Mouse (Mus musculus) heart, embryonic 15.5 days (tissue): ENCODE measurements around the gene Ercc8. TPM values are rescaled to one million over a fixed set of nuclear protein-coding genes. Genes with fewer than 3 reads are reported as not detected.

Source experiments
- ATAC-seq: fragments of 200-750 bp; cut with Nextera tagmentation; replicated peaks from 2 replicates; pipeline ENCODE4 v1.8.0; 2017; ENCODE audit warnings: low read depth, moderate TSS enrichment; ENCODE audit not compliant: insufficient number of reproducible peaks, insufficient read depth, low FRiP score
- H3K27ac ChIP-seq: fragments of 300-500 bp; sonication (generic); 2 replicates; pipeline ENCODE4 v1.5.1; 2015; ENCODE audit warnings: mild to moderate bottlenecking, inconsistent platforms
- H3K27me3 ChIP-seq: fragments of 300-500 bp; sonication (generic); 2 replicates; pipeline ENCODE4 v1.6.1; 2015; ENCODE audit warnings: inconsistent platforms
- H3K36me3 ChIP-seq: fragments of 300-500 bp; sonication (generic); 2 replicates; pipeline ENCODE4 v1.6.1; 2015; ENCODE audit warnings: mild to moderate bottlenecking, inconsistent platforms
- H3K4me1 ChIP-seq: fragments of 300-500 bp; sonication (generic); replicated peaks from 2 replicates; pipeline ENCODE4 v1.6.1; 2015; ENCODE audit warnings: inconsistent platforms
- H3K4me2 ChIP-seq: fragments of 300-500 bp; sonication (generic); 2 replicates; pipeline ENCODE4 v1.6.1; 2015; ENCODE audit warnings: inconsistent platforms, mild to moderate bottlenecking, moderate library complexity
- H3K4me3 ChIP-seq: fragments of 300-500 bp; sonication (generic); 2 replicates; pipeline ENCODE4 v1.5.1; 2015; ENCODE audit warnings: mild to moderate bottlenecking, inconsistent platforms
- H3K9ac ChIP-seq: fragments of 300-500 bp; sonication (generic); 2 replicates; pipeline ENCODE4 v1.6.1; 2015; ENCODE audit warnings: mild to moderate bottlenecking, inconsistent platforms
- H3K9me3 ChIP-seq: fragments of 300-500 bp; sonication (generic); replicated peaks from 2 replicates; pipeline ENCODE4 v1.6.1; 2016; ENCODE audit warnings: inconsistent platforms
- whole genome bisulfite sequencing: fragments of 180-500 bp; shearing (Covaris S2); methylation state at CpG from one replicate; pipeline ENCODE4 v1.1.7; 2015; ENCODE audit warnings: mixed read lengths; 5-methylcytosine and 5-hydroxymethylcytosine counted together
- polyA plus RNA-seq: library from polyadenylated mRNA; unstranded; fragments of >200 nt; fragmentation: Nextera tagmentation; extraction: Ambion mirVana; gene quantifications from 2 replicates; pipeline ENCODE4 v1.2.1, GENCODE M21; 2015

The Ercc8 gene
- polyA plus RNA-seq, 1 experiment from 2014 or later, result 9.3 TPM

GRCm38 (mm10) chr13:108229634-108230330 is 71.3 kb downstream of the Ercc8 start:
- WGBS, result 76% methylated on average over 6 of the region's 6 CpGs
- no peak overlapping the region for H3K9ac ChIP-seq
- no peaks in the 10 kb centered on the region for H3K4me1 ChIP-seq
- no peak for ATAC-seq
- no peak overlapping the region for H3K27ac ChIP-seq
- H3K9me3 ChIP-seq, result no peaks in the 10 kb centered on the region
- no peak overlapping the region for H3K4me3 ChIP-seq
- H3K27me3 ChIP-seq, result peaks cover 2% of the 10 kb centered on the region; the same call in 1 of the 2 replicates
- H3K4me2 ChIP-seq, result no peak overlapping the region
- no peaks in the 10 kb centered on the region for H3K36me3 ChIP-seq

DNA sequence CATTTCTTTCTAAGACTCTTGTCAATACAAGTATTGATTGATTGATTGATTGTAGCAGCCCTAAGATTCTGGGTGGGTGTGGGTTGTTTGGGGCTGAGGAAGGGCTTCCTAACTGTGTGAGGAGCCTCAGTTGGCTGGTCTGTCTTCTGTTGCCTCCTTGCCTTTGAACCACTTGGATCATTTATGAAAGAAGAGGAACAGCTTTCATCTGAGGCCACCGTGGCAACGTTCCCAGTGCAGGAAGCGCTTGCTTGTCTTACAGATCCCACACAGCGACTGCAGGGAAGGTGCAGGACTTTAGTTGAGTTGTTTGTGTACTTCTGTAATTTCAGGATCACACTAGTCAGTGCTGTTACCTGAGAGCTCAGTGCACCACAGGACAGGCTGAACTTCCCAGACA is 81.5 kb downstream of the Ercc8 start:
- Histone ChIP-seq H3K9ac (no peak overlapping the region), H3K4me3 (no peak overlapping the region), H3K27ac (no peak overlapping the region), H3K9me3 (no peaks in the 10 kb centered on the region), H3K4me1 (0 out of 2 replicates have a peak, but pooled peaks cover 2% of the 10 kb centered on the region), H3K4me2 (no peak overlapping the region), H3K27me3 (no peaks in the 10 kb centered on the region), H3K36me3 (no peaks in the 10 kb centered on the region)
- ATAC-seq, result no peak
- 52% methylated on average over 4 of the region's 4 CpGs for WGBS

- Histone ChIP-seq H3K4me3 (no peak overlapping the region), H3K9me3 (no peaks in the 10 kb centered on the region), H3K27ac (no peak overlapping the region), H3K27me3 (no peaks in the 10 kb centered on the region), H3K4me2 (no peak overlapping the region), H3K4me1 (0 out of 2 replicates have a peak, but pooled peaks cover 2% of the 10 kb centered on the region), H3K9ac (no peak overlapping the region), H3K36me3 (no peaks in the 10 kb centered on the region)
- no peak for ATAC-seq
- 61% methylated on average over 5 of the region's 5 CpGs for WGBS
These were observed 83.2 kb downstream of the Ercc8 start for GRCm38 (mm10) chr13:108241715-108242114.

Other genes starting within 250 kb of the Ercc8 start
- gene Smim15, start 114.3 kb upstream of the Ercc8 start, polyA plus RNA-seq, result 28.7 and 30.9 TPM in 2 replicates
- gene Ndufaf2, start 108 bp upstream of the Ercc8 start, polyA plus RNA-seq, result 51.7 and 58.8 TPM in 2 replicates
- gene Elovl7, start 55.7 kb downstream of the Ercc8 start, polyA plus RNA-seq, result 2.8 and 3.7 TPM in 2 replicates
- 3.2 and 6.0 TPM in 2 replicates for gene Depdc1b, start 157.6 kb downstream of the Ercc8 start, polyA plus RNA-seq